Mouse (Mus musculus): ENCODE results near the gene Adam12. TPM values are rescaled to one million over a fixed set of nuclear protein-coding genes. Genes with fewer than 3 reads are reported as not detected.
A peak's percentile ranks its signal among the peaks of the same experiment; 100 is the strongest.
"Not testable (repeated sequence)": the region's sequence is repeated elsewhere in the genome, so short reads cannot be mapped to it uniquely, and the experiment has no call there.

Adam12 gene
- total RNA-seq, 2 experiments from 2014 or later, result not detected

GRCm38 (mm10) chr7:133899391-133899790 is 332.6 kb downstream of the Adam12 start:
- ATAC-seq (replicated peaks; ENCODE audit: poor library complexity, severe bottlenecking), result no peak

- ATAC-seq (replicated peaks; ENCODE audit: poor library complexity, severe bottlenecking), result no peak
Observed at GRCm38 (mm10) chr7:133891796-133892195, 340.1 kb downstream of the Adam12 start.

- no peak for ATAC-seq (replicated peaks; ENCODE audit: poor library complexity, severe bottlenecking)
Observed at GRCm38 (mm10) chr7:133891298-133891697, 340.6 kb downstream of the Adam12 start.

GRCm38 (mm10) chr7:133889986-133890385 is 342.0 kb downstream of the Adam12 start:
- ATAC-seq (replicated peaks; ENCODE audit: poor library complexity, severe bottlenecking), result no peak

- no peak for ATAC-seq (replicated peaks; ENCODE audit: poor library complexity, severe bottlenecking)
Observed at GRCm38 (mm10) chr7:133888926-133889920, 342.7 kb downstream of the Adam12 start.

GRCm38 (mm10) chr7:133884759-133885431 is 347.1 kb downstream of the Adam12 start:
- ATAC-seq (replicated peaks; ENCODE audit: poor library complexity, severe bottlenecking), result not testable (repeated sequence)

- no peak for ATAC-seq (replicated peaks; ENCODE audit: poor library complexity, severe bottlenecking)
Observed at GRCm38 (mm10) chr7:133879761-133880160, 352.2 kb downstream of the Adam12 start.

- no peak for ATAC-seq (replicated peaks; ENCODE audit: poor library complexity, severe bottlenecking)
Observed at GRCm38 (mm10) chr7:133876646-133877342, 355.2 kb downstream of the Adam12 start.

- no peak for ATAC-seq (replicated peaks; ENCODE audit: poor library complexity, severe bottlenecking)
Observed at GRCm38 (mm10) chr7:133876139-133876538, 355.8 kb downstream of the Adam12 start.

- no peak for ATAC-seq (replicated peaks; ENCODE audit: poor library complexity, severe bottlenecking)
Observed at GRCm38 (mm10) chr7:133872701-133873100, 359.2 kb downstream of the Adam12 start.

- peak; percentile 56 for ATAC-seq (replicated peaks; ENCODE audit: poor library complexity, severe bottlenecking)
Observed at GRCm38 (mm10) chr7:133870265-133870664, 361.7 kb downstream of the Adam12 start.

- ATAC-seq (replicated peaks; ENCODE audit: poor library complexity, severe bottlenecking), result no peak
Observed at GRCm38 (mm10) chr7:133863684-133864083, 368.3 kb downstream of the Adam12 start.

- no peak for ATAC-seq (replicated peaks; ENCODE audit: poor library complexity, severe bottlenecking)
Observed at GRCm38 (mm10) chr7:133863151-133863550, 368.8 kb downstream of the Adam12 start.

- ATAC-seq (replicated peaks; ENCODE audit: poor library complexity, severe bottlenecking), result no peak
Observed at GRCm38 (mm10) chr7:133862723-133863122, 369.2 kb downstream of the Adam12 start.

GRCm38 (mm10) chr7:133862233-133862632 is 369.7 kb downstream of the Adam12 start:
- no peak for ATAC-seq (replicated peaks; ENCODE audit: poor library complexity, severe bottlenecking)

- no peak for ATAC-seq (replicated peaks; ENCODE audit: poor library complexity, severe bottlenecking)
Observed at GRCm38 (mm10) chr7:133859548-133859947, 372.4 kb downstream of the Adam12 start.

- ATAC-seq (replicated peaks; ENCODE audit: poor library complexity, severe bottlenecking), result no peak
Observed at GRCm38 (mm10) chr7:133858506-133858905, 373.4 kb downstream of the Adam12 start.

- ATAC-seq (replicated peaks; ENCODE audit: poor library complexity, severe bottlenecking), result peak; percentile 92
Observed at GRCm38 (mm10) chr7:133856278-133856677, 375.7 kb downstream of the Adam12 start.

- ATAC-seq (replicated peaks; ENCODE audit: poor library complexity, severe bottlenecking), result peak; percentile 40; the same call in 1 of the 2 replicates
Observed at GRCm38 (mm10) chr7:133850735-133851134, 381.2 kb downstream of the Adam12 start.

GRCm38 (mm10) chr7:133848180-133848579 is 383.8 kb downstream of the Adam12 start:
- no peak for ATAC-seq (replicated peaks; ENCODE audit: poor library complexity, severe bottlenecking)

GRCm38 (mm10) chr7:133847175-133847574 is 384.8 kb downstream of the Adam12 start:
- ATAC-seq (replicated peaks; ENCODE audit: poor library complexity, severe bottlenecking), result no peak

All from granulocyte monocyte progenitor cell, adult 5-6 weeks (primary cell).